Mouse (Mus musculus) adrenal gland, adult 18-20 months (tissue): ENCODE results near the gene Myt1. TPM values are rescaled to one million over a fixed set of nuclear protein-coding genes. Genes with fewer than 3 reads are reported as not detected.
A peak's percentile ranks its signal among the peaks of the same experiment; 100 is the strongest.

ENCODE experiments used
- DNase-seq, 2 experiments: peaks; one replicate each; pipeline ENCODE4 v3.0.0; 2021 to 2022; ENCODE audit warnings: low spot score in 2 of 2
- long read RNA-seq, 2 experiments: library from polyadenylated mRNA; stranded (forward); transcript quantifications; one replicate each; pipeline ENCODE4 v2.0.0; 2021
- total RNA-seq, 2 experiments: library from RNA; stranded (reverse); gene quantifications; 1 replicate in 1 of 2; 2 replicates in 1 of 2; pipeline ENCODE4 v1.2.3; 2021

The Myt1 gene
- total RNA-seq: 1 to 10 TPM; 2.3 to 5.9 TPM
- long read RNA-seq, experiment 1: 0 reads
- long read RNA-seq, experiment 2: 0 reads

- no peak for DNase-seq
Observed at GRCm38 (mm10) chr2:181763006-181763830, at the start of gene Myt1. Gene Myt1 (plus strand): TSS chr2:181763332.

DNA sequence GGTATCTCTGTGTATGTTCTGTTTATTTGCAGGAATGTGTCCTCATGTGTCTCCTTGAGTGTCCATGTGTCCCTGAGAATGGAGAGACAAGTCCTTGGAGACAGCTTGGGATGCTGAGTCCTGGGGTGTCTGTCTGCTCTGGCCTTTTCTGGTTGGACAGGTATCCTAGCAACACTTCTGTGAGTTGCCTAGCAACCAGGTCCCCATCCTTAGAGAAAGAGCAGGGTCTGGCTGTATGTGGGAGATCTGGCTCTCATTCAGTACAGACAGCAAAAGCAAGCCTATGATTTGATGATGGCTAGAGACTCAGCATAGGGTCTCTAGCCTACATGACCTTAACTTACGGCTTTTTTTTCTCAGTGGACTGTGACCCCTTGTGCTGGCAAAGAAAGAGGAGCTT is 49.4 kb upstream of the Myt1 start:
- DNase-seq: no peak

DNA sequence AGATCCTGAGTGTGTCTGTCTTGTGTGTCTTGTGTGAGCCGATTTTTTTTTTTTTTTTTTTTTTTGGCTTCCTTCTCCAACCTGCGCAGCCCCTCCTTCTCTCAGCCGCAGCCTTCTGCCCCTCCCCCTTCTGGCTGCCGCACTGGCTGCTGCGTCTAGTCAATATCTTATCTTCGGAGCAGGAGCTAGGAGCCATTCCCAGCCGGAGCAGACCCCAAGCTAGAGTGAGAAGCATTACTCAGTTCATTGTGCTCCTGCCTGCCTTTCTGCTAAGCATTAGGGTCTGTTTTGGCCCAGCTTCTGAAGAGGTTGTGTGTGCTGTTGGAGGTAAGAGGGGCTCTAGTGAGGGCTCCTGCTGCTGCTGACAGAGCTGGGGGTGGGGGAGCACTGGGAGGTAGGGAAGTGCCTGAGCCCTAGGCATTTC is 48.2 kb upstream of the Myt1 start, which contains the start of gene Oprl1:
Oprl1 (plus strand) TSS at position 114 of the 424 bp plus-strand sequence.
- no peak for DNase-seq

- DNase-seq: no peak
Observed at GRCm38 (mm10) chr2:181715382-181715781, 47.8 kb upstream of the Myt1 start.

DNA sequence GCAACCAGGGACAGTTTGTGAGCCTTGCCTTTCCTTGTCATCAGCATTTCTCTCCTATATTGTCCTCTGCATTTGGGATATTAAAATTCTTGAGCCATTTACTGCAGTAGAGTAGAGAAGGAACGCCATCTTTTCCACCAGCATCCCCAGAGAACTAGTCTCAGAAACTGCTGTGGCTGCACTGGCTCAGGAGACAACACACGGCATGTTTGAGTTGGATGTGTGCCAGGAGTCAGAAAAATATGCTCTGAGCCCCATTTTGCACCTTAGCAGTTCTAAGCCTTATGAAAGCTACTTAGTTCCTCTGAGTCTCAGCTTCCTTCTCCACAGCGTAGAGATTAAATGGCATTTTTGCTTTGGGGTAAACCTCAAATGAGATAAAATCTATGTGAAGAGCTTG is 46.1 kb upstream of the Myt1 start:
- DNase-seq: no peak

GRCm38 (mm10) chr2:181720061-181720460 is 43.1 kb upstream of the Myt1 start:
- DNase-seq: no peak

GRCm38 (mm10) chr2:181721200-181721599 is 41.9 kb upstream of the Myt1 start:
- DNase-seq: no peak

DNA sequence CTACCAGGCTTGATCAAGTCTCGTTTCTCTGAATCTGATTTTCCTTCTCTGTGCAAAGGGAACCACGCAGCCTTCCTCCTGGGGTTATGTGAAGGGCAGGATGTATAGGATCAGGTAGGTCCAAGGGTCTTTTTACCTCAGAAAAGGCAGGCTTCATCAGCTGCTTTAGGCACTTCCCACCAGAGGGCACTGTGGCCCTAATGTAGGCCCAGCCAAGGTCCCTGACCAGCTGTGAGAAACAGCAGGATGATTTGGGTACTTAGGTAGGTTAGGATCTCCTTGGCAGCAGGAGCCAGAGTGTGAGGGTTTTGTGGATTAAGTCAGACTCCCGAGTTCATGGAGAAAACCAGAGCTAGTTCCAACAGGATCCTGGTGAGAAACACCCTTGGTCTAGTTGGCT is 40.9 kb upstream of the Myt1 start:
- peak in 1 of 2 experiments; percentile 35 for DNase-seq

GRCm38 (mm10) chr2:181727659-181728262 is 35.4 kb upstream of the Myt1 start:
- no peak for DNase-seq

DNA sequence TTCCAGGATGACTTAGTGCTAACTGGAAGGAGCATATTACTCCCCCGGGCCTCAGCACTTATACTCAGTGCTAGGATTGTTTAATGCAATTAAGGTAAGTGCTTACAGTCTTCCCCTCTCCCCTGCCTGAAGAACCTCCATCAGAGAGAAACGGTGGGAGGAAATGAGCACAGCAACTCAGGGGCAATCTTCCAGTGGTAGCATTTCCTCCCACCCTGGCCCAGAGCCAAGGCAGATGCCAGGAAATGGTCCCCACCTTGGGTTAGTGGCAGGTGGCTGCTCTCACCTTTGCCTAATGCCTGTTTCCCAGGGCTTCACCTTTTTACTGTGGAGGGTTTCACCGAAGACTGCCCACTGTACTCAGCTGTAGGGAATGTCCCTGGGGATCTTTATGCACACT is 33.1 kb upstream of the Myt1 start:
- DNase-seq: no peak

DNA sequence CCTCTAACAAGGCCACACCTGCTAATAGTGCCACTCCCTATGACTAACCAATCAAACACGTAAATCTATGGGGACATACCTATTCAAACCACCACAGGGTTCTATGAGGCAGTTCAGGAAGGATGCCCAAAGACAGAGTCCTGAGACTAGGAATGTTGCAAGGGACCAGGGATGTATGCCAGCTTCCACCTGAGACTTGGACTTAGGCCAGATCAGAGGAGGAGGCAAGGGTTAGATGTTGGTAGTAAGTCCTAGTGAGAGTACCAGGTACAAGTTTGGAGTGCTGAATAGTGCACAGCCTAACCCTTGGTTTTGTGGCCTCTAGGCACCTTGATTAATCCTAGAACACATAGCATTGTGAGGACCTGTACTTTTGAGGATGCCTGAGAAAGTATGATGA is 10.5 kb upstream of the Myt1 start:
- no peak for DNase-seq

GRCm38 (mm10) chr2:181758147-181758725 is 4.9 kb upstream of the Myt1 start:
- no peak for DNase-seq

DNA sequence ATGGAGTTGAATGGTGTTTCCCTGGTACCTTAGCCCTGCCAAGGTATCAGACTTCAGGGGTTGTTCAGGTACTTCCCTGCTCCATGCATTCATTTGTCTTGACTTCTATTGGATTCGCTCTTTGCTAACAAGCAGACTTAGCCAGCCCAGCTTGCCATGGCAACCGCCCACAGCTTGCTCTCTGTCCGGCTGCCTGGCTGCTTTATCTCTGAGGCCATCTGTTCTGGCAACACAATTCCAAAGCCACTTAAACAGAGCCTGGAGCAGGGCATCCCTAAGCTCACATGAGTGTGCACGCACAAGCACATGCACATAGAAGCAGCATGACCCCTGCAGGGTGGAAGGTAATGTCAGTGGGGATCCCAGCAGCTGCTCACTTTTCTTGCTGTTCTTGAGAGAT is 4.1 kb upstream of the Myt1 start:
- DNase-seq: no peak

GRCm38 (mm10) chr2:181763886-181764527 is 875 bp downstream of the Myt1 start:
- no peak for DNase-seq

GRCm38 (mm10) chr2:181764600-181764999 is 1.5 kb downstream of the Myt1 start:
- no peak for DNase-seq

- DNase-seq: no peak
Observed at GRCm38 (mm10) chr2:181765251-181765650, 2.1 kb downstream of the Myt1 start.

- DNase-seq: no peak
Observed at GRCm38 (mm10) chr2:181766672-181767557, 3.8 kb downstream of the Myt1 start.

DNA sequence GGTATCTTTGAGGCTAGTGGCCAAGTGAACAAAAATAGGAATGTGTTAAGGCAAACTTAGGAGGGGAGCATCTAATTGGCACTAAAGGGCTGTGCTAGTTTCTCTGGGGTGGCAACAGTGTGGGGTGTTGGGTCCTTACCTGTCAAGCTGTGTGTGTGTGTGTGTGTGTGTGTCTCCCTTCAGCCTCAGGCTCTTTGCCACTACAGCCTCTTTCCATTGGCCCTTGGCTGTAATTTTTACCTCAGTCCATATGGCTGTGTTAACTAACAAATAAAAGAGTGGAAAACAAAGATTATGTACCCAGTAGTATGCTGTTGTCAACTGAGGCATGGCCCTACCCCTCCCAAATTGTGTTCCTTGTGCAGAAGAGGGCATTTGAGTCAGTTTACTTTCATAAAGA is 5.3 kb downstream of the Myt1 start:
- no peak for DNase-seq

GRCm38 (mm10) chr2:181769397-181769796 is 6.3 kb downstream of the Myt1 start:
- no peak for DNase-seq

DNA sequence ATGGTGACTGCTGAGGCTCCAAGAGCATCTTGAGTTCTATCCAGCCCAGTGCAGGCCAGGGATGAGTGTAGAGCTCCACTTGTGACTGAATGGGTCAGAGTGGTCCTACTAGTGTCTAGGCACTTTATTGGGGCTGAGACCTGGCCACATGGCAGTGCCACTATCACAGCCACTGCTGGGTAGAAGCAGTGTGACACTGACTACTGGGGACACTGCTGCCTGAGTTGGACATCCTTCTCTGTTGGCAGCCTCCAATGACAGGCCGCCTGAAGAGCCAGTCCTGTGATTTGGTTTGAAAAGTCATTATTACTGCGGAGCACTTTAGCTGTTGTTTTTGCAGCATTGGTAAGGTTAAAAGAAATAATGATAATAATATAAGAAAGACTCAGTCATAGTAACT is 10.1 kb downstream of the Myt1 start:
- no peak for DNase-seq

DNA sequence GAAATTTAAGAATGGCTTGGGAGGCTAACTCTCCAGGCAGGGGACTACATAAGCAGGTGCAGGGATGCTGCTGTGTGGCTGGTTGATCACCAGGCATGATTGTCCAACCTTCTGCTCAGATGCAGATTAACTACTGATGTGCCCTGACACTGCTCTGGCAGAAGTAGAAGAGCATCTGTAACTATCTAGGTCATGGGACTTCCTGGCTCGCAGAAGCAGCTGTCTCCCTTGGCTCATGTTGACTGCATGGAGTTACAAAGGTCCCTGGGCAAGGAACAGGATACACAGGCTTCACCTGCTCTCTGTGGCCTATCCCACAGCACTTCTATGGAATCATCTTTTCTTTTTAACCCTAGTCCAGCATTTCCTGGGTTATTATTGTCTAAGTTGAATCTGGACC is 12.7 kb downstream of the Myt1 start:
- no peak for DNase-seq
